Mouse (Mus musculus): ENCODE results near the gene Pgs1.

Gene Pgs1

GRCm38 (mm10) chr11:118004217-118004616 is 18.1 kb downstream of the Pgs1 start:
- no peak for DNase-seq

GRCm38 (mm10) chr11:118007460-118008143 is 21.5 kb downstream of the Pgs1 start:
- no peak for DNase-seq

- DNase-seq: no peak
Observed at GRCm38 (mm10) chr11:118008144-118008805, 22.2 kb downstream of the Pgs1 start.

- DNase-seq: no peak
Observed at GRCm38 (mm10) chr11:118008843-118009242, 22.8 kb downstream of the Pgs1 start.

- DNase-seq: no peak
Observed at GRCm38 (mm10) chr11:118009865-118010571, 23.9 kb downstream of the Pgs1 start.

GRCm38 (mm10) chr11:118012595-118012994 is 26.5 kb downstream of the Pgs1 start:
- no peak for DNase-seq

- no peak for DNase-seq
Observed at GRCm38 (mm10) chr11:118013339-118013738, 27.2 kb downstream of the Pgs1 start.

- no peak for DNase-seq
Observed at GRCm38 (mm10) chr11:118014391-118014995, 28.4 kb downstream of the Pgs1 start.

GRCm38 (mm10) chr11:118015381-118016145 is 29.5 kb downstream of the Pgs1 start:
- no peak for DNase-seq

GRCm38 (mm10) chr11:118018328-118018727 is 32.2 kb downstream of the Pgs1 start:
- no peak for DNase-seq

- peak; percentile 65 for DNase-seq
Observed at GRCm38 (mm10) chr11:118021806-118022205, 35.7 kb downstream of the Pgs1 start.

GRCm38 (mm10) chr11:118023475-118023874 is 37.4 kb downstream of the Pgs1 start:
- no peak for DNase-seq

- DNase-seq: no peak
Observed at GRCm38 (mm10) chr11:118024111-118024510, 38.0 kb downstream of the Pgs1 start.

- no peak for DNase-seq
Observed at GRCm38 (mm10) chr11:118029170-118029569, 43.1 kb downstream of the Pgs1 start.

GRCm38 (mm10) chr11:118031134-118031533 is 45.0 kb downstream of the Pgs1 start:
- no peak for DNase-seq

- no peak for DNase-seq
Observed at GRCm38 (mm10) chr11:118034395-118034794, 48.3 kb downstream of the Pgs1 start.

- no peak for DNase-seq
Observed at GRCm38 (mm10) chr11:118035068-118035467, 49.0 kb downstream of the Pgs1 start.

GRCm38 (mm10) chr11:118042791-118043190 is 56.7 kb downstream of the Pgs1 start:
- DNase-seq: no peak

GRCm38 (mm10) chr11:118043293-118043907 is 57.3 kb downstream of the Pgs1 start:
- peak; percentile 74 for DNase-seq

GRCm38 (mm10) chr11:118049641-118050040 is 63.5 kb downstream of the Pgs1 start:
- no peak for DNase-seq

- DNase-seq: no peak
Observed at GRCm38 (mm10) chr11:118050174-118050573, 64.1 kb downstream of the Pgs1 start.

GRCm38 (mm10) chr11:118058367-118058766 is 72.3 kb downstream of the Pgs1 start:
- no peak for DNase-seq
